Mouse (Mus musculus): Measurements from ENCODE around the gene Irf6.
A peak's percentile ranks its signal among the peaks of the same experiment; 100 is the strongest.

The Irf6 gene

DNA sequence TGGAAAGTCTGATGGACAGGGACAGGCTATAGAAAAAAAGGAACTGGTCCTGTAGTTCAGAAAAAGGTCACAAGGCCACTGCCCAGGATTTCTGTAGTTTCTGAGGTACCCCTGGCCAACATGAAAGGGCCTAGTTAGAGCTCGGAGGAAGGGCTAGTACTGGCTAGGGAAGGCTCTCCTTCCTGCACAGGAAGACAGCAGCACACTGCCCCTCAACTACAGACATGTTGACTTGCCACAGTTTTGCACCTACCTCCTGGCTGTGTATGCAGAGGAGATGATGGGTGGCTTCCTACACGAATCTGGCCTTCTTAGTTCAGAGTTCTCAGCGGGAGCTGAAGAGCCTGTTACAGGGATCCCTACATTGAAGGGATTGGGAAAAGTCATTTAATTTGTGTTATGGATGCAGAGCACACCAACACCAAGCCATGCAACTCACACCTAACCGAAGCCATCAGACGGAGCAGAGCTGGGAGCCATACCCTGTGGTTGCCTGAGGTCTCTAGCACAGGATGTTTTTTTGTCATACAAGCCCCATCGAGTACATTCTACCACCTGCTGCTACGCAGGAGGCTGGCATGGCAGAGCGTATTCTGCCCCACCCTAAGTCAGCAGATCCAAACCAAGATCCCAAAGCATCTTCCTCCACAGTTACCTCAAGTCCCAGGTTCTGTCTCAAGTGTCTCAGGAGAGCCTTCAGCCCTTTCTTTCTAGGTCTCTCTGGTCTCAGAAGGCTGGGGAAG, 47.9 kb downstream of the Irf6 start:
- DNase-seq (ENCODE audit: low spot score in 2 of 2), result peak in 1 of 2 experiments; percentile 24

DNA sequence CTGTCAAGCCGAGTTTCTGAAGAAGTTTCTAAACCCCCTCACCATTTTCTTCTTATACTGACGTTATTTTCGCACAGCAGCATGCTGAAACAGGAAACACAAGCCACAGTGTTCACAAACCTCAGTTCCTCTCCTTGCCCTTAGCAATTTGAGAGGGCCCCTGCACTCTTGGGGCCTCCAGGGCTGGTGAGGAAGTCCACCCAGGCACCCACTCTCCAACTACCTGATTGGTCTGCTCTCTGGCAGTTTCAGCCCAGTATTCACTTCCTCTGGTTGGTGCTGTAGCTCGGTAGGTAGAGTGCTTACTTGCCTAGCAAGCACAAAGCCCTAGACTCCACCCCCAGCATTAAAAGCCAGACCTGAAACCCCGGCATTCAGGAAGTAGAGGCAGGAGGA, 48.5 kb downstream of the Irf6 start, which contains the start of gene Traf3ip3:
Gene Traf3ip3, minus strand, starts transcription at position 321 of the 396 bp plus-strand sequence.
- peak; percentile 76 to 78 for DNase-seq (ENCODE audit: low spot score in 2 of 2)

DNA sequence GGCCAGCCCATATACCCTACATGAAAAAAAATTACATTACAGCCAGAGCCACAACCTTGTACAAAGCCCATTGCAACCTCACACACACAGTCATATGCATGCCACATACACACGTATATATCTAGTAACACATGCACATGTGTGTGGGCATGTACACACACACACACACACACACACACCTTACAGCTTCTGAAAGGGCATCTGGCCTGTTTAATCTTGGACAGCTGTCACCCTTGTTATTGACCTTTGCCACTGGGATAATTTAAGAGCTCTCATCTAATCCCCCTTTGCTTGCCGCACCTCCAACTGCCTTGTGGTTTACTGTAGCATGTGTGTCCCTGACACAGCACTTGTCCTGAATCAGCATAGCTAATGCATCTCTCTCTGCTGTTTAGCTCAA, 50.9 kb downstream of the Irf6 start:
- DNase-seq (ENCODE audit: low spot score in 2 of 2), result no peak

DNA sequence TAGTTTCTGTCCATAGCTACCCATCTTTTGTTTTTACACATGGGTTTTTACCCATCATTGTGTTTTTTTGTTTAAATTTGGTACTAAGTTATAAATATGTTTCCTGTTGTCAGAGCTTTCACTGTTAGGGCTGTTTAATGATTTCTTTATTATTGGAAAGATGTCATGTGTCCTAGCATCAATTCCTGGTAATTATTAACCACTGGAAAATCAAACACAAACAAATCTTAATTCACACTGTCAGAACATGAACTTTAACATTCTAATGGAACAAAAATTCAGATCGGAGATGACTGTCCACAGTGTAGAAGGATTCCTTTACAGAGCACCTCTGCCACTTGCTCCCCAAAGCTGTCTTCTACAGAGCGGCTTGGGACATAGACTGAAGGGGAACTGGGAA, 52.5 kb downstream of the Irf6 start:
- no peak for DNase-seq (ENCODE audit: low spot score in 2 of 2)

DNA sequence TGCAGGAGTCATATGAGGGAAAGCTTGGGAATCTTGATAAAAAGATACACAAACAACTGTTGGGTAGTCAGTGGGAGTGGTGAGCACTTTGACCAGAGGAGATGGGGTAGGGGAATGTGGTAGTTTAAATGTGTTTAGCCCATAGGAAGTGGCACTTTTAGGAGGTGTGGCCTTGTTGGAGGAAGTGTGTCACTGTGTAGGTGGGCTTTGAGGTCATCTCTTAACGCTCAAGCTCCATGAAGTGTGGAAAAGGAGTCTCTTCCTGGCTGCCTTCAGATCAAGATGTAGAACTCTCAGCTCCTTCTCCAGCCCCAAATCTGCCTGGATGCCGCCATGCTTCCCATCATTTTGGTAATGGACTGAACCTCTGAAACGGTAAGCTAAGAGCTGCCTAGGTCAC, 54.6 kb downstream of the Irf6 start, which contains the start of gene Lamb3:
Gene Lamb3, plus strand, starts transcription at position 197 of the 400 bp plus-strand sequence.
- no peak for DNase-seq (ENCODE audit: low spot score in 2 of 2)

DNA sequence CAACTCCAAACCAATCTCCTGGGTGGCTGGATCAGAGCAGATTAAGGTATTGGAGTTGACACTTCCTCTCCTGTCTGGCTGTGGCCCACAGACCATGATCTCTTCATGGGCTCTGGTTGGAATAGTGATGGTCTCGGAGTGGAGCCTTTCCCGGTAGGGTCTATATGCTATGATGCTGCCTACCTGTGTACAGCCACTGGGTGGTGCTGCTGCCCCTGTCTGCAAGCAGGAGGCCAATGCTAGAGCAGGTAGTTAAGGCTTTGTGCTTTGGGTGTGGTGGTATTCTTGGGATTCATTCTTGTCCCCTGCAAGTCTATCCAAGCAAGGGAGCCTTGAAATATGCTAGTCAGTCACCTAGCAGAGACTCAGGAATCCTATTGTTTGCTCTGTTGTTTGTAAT, 55.3 kb downstream of the Irf6 start:
- DNase-seq (ENCODE audit: low spot score in 2 of 2), result peak; percentile 54 to 78

DNA sequence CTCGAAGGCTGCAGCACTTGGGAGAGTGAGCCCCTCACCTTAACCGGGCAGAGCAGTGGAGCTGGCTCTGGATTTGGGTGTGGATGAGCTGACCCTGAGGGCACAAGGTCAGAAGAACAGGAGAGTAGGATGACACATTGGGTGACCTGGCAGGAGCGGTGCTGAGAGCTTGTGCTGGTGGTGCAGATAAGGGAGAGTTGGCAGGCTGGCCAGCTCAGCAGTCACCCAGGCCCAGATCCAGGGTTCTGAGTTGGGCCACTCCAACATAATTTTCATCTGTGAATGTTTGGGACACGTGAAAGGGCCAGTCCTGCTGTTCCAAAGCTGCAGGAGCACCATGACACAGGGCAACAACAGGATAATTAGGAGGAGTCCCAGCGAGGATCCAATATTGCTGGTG, 58.5 kb downstream of the Irf6 start:
- no peak for DNase-seq (ENCODE audit: low spot score in 2 of 2)

DNA sequence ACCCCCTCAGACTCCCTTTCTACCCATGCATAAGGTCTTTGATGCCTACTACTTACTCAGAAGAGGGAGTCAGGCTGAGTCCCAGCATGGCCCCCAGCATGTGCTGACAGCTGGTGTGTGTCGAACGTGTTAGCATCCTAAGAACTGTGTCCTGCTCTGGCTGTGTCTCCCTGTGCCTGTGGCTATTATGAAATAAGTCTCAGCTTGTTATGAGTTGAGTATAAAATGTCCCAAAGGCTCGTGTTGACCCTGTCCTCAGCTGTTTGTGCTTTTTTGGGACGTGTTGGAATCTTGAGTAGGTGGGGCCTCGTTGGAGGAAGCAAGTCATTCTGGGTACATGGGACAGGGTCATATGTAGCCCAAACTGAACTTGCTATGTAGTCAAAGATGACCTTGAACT, 61.1 kb downstream of the Irf6 start:
- no peak for DNase-seq (ENCODE audit: low spot score in 2 of 2)

DNA sequence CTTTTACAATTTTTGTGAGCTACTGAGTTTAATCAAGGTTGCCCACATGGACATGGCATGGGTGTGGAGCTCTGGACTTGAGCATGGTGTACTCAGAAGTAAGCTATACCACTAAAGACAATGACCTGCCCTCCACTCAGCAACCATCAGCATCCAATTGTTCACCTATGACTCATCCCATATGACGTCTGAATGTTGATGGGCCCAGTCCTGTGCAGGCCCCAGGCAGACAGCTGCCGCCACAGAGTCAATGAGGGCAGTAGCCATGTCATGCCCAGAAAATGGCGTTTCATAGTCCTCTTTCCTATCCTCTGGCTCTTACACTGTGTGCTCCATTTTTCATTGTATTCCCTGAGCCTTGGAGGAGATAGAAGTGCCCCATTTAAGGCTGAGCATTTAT, 63.1 kb downstream of the Irf6 start:
- no peak for DNase-seq (ENCODE audit: low spot score in 2 of 2)

DNA sequence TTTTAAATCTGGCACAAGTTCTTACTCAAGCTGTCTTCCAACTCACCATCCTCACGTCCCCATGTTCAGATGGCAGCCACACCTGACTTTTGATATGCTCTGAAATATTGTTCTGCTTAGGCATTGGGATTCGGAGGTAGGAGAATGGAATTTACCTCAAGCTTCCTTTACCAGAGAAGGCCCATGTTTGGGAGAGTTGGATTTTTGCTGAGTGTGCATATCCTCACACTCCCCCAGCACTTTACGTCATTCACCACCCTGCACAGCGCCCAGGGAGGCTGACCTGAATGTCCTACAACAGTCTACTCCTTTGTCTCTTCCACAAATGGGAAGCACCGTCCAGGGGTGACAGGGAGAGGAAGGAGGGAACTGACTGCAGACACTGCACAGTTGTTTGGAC, 67.5 kb downstream of the Irf6 start:
- DNase-seq (ENCODE audit: low spot score in 2 of 2), result no peak
